Mouse (Mus musculus) gastrocnemius, postnatal 4 days (tissue): ENCODE data around the gene Gm20852. TPM values are rescaled to one million over a fixed set of nuclear protein-coding genes. Genes with fewer than 3 reads are reported as not detected.
"Not testable (repeated sequence)": the region's sequence is repeated elsewhere in the genome, so short reads cannot be mapped to it uniquely, and the experiment has no call there.

ENCODE experiments used
- DNase-seq, 2 experiments: peaks; one replicate each; pipeline ENCODE4 v3.0.0; 2021 to 2022; ENCODE audit warnings: low spot score in 2 of 2, mixed read lengths in 2 of 2
- long read RNA-seq, 2 experiments: library from polyadenylated mRNA; stranded (forward); transcript quantifications; one replicate each; pipeline ENCODE4 v2.0.0; 2021
- total RNA-seq, 2 experiments: library from RNA; stranded (reverse); gene quantifications; 2 replicates each; pipeline ENCODE4 v1.2.3; 2021

Gm20852 gene
- total RNA-seq, result not detected
- long read RNA-seq, experiment 1, result 0 reads
- long read RNA-seq, experiment 2, result 0 reads

- DNase-seq, result not testable (repeated sequence)
These were observed at the start of gene Gm20852 for GRCm38 (mm10) chrY:66742023-66742422. TSS of gene Gm20852 (minus strand) at chrY:66742123.
